Mouse (Mus musculus): Measurements from ENCODE around the gene Rbx1.

GRCm38 (mm10) chr15:81503466-81503865 lies 37.4 kb downstream of the Rbx1 start:
- no peak for TF ChIP-seq MAX (IDR thresholded peaks at IDR 0.05; ENCODE audit: low read length)
- TF ChIP-seq EP300 (IDR thresholded peaks at IDR 0.05; ENCODE audit: low read length), result no peak
- no peak for TF ChIP-seq HCFC1 (IDR thresholded peaks at IDR 0.05; ENCODE audit: low read depth, low read length)
- no peak for TF ChIP-seq MAFK (IDR thresholded peaks at IDR 0.05; ENCODE audit: insufficient replicate concordance, low read length)
- TF ChIP-seq BHLHE40 (IDR thresholded peaks at IDR 0.05; ENCODE audit: low read depth, low read length), result no peak
- no peak for TF ChIP-seq USF1 (IDR thresholded peaks at IDR 0.05; ENCODE audit: low read depth, low read length)
- TF ChIP-seq MAZ (IDR thresholded peaks at IDR 0.05; ENCODE audit: low read depth, low read length), result no peak
- no peak for TF ChIP-seq POLR2AphosphoS2 (IDR thresholded peaks at IDR 0.05; ENCODE audit: low read depth, low read length)
- no peak for TF ChIP-seq CTCF (conservative IDR thresholded peaks at IDR 0.05 in 1 of 2, IDR thresholded peaks at IDR 0.05 in 1 of 2; ENCODE audit: low read depth in 2 of 2, low read length in 2 of 2)
- no peak for TF ChIP-seq POLR2A (IDR thresholded peaks at IDR 0.05; ENCODE audit: low read depth, low read length)
- no peak for TF ChIP-seq SIN3A (IDR thresholded peaks at IDR 0.05; ENCODE audit: low read length)
- TF ChIP-seq JUN (IDR thresholded peaks at IDR 0.05; ENCODE audit: insufficient read depth, low read depth, low read length), result no peak

Measured in CH12.LX (cell line).